Mouse (Mus musculus): ENCODE measurements around the gene Znhit6.

The Znhit6 gene

GRCm38 (mm10) chr3:145575743-145576481 is at the start of gene Znhit6:
TSS of gene Znhit6 (plus strand) at chr3:145576205.
- peak; percentile 87 to 95 for DNase-seq (ENCODE audit: low spot score in 2 of 2)

- no peak for DNase-seq (ENCODE audit: low spot score in 2 of 2)
Observed at GRCm38 (mm10) chr3:145537870-145538269, 38.1 kb upstream of the Znhit6 start.

- no peak for DNase-seq (ENCODE audit: low spot score in 2 of 2)
Observed at GRCm38 (mm10) chr3:145548441-145549415, 27.3 kb upstream of the Znhit6 start.

GRCm38 (mm10) chr3:145550216-145550615 is 25.8 kb upstream of the Znhit6 start:
- no peak for DNase-seq (ENCODE audit: low spot score in 2 of 2)

- DNase-seq (ENCODE audit: low spot score in 2 of 2), result no peak
Observed at GRCm38 (mm10) chr3:145554388-145554787, 21.6 kb upstream of the Znhit6 start.

GRCm38 (mm10) chr3:145556206-145556605 is 19.8 kb upstream of the Znhit6 start:
- no peak for DNase-seq (ENCODE audit: low spot score in 2 of 2)

GRCm38 (mm10) chr3:145559675-145560074 is 16.3 kb upstream of the Znhit6 start:
- no peak for DNase-seq (ENCODE audit: low spot score in 2 of 2)

- no peak for DNase-seq (ENCODE audit: low spot score in 2 of 2)
Observed at GRCm38 (mm10) chr3:145560117-145560516, 15.9 kb upstream of the Znhit6 start.

- no peak for DNase-seq (ENCODE audit: low spot score in 2 of 2)
Observed at GRCm38 (mm10) chr3:145574468-145574867, 1.5 kb upstream of the Znhit6 start.

GRCm38 (mm10) chr3:145575340-145575739 is 665 bp upstream of the Znhit6 start:
- DNase-seq (ENCODE audit: low spot score in 2 of 2), result no peak

- DNase-seq (ENCODE audit: low spot score in 2 of 2), result no peak
Observed at GRCm38 (mm10) chr3:145576482-145576822, 447 bp downstream of the Znhit6 start.

- no peak for DNase-seq (ENCODE audit: low spot score in 2 of 2)
Observed at GRCm38 (mm10) chr3:145576876-145577275, 871 bp downstream of the Znhit6 start.

- DNase-seq (ENCODE audit: low spot score in 2 of 2), result no peak
Observed at GRCm38 (mm10) chr3:145583043-145583442, 7.0 kb downstream of the Znhit6 start.

GRCm38 (mm10) chr3:145583522-145584200 is 7.7 kb downstream of the Znhit6 start:
- no peak for DNase-seq (ENCODE audit: low spot score in 2 of 2)

- DNase-seq (ENCODE audit: low spot score in 2 of 2), result no peak
Observed at GRCm38 (mm10) chr3:145590562-145590961, 14.6 kb downstream of the Znhit6 start.

- DNase-seq (ENCODE audit: low spot score in 2 of 2), result no peak
Observed at GRCm38 (mm10) chr3:145591841-145592542, 16.0 kb downstream of the Znhit6 start.

- DNase-seq (ENCODE audit: low spot score in 2 of 2), result no peak
Observed at GRCm38 (mm10) chr3:145595354-145595753, 19.3 kb downstream of the Znhit6 start.

- no peak for DNase-seq (ENCODE audit: low spot score in 2 of 2)
Observed at GRCm38 (mm10) chr3:145599059-145599458, 23.1 kb downstream of the Znhit6 start.

- no peak for DNase-seq (ENCODE audit: low spot score in 2 of 2)
Observed at GRCm38 (mm10) chr3:145600801-145601200, 24.8 kb downstream of the Znhit6 start.

- no peak for DNase-seq (ENCODE audit: low spot score in 2 of 2)
Observed at GRCm38 (mm10) chr3:145601345-145601744, 25.3 kb downstream of the Znhit6 start.

- no peak for DNase-seq (ENCODE audit: low spot score in 2 of 2)
Observed at GRCm38 (mm10) chr3:145602410-145603206, 26.6 kb downstream of the Znhit6 start.

All from urinary bladder, postnatal 4 days (tissue).